Mouse (Mus musculus): ENCODE measurements around the gene Efnb2.

The Efnb2 gene

GRCm38 (mm10) chr8:8574521-8575499 is 86.2 kb downstream of the Efnb2 start:
- TF ChIP-seq GATA4 (IDR thresholded peaks at IDR 0.05; ENCODE audit: insufficient replicate concordance, low read length), result no peak

GRCm38 (mm10) chr8:8572272-8572671 is 88.8 kb downstream of the Efnb2 start:
- TF ChIP-seq GATA4 (IDR thresholded peaks at IDR 0.05; ENCODE audit: insufficient replicate concordance, low read length), result no peak

- no peak for TF ChIP-seq GATA4 (IDR thresholded peaks at IDR 0.05; ENCODE audit: insufficient replicate concordance, low read length)
Measured at GRCm38 (mm10) chr8:8571625-8572215, 89.3 kb downstream of the Efnb2 start.

DNA sequence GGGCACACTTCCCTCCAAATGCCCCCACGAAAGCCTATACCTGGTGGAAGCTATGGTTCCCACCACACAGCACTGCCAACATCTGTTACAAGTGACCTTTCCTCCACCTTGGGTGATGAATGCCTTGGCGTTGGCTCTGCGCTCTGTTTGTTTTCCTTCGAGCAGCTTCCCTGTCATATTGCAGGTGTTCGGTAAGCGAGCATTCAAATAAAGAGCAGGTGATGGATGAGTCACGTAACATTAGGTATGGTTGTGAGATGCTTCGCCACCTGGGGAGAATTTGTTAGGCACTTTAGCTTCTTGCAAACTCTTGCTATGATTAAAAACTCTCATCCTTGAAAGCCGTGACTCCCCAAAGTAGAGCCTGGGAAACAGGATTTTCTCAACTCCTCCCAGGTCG is 91.8 kb downstream of the Efnb2 start:
- TF ChIP-seq GATA4 (IDR thresholded peaks at IDR 0.05; ENCODE audit: insufficient replicate concordance, low read length), result no peak

- TF ChIP-seq GATA4 (IDR thresholded peaks at IDR 0.05; ENCODE audit: insufficient replicate concordance, low read length), result no peak
Measured at GRCm38 (mm10) chr8:8568215-8568773, 92.7 kb downstream of the Efnb2 start.

All from liver, adult (tissue).